Mouse (Mus musculus): ENCODE results near the gene Twf2. TPM values are rescaled to one million over a fixed set of nuclear protein-coding genes. Genes with fewer than 3 reads are reported as not detected.
"Not testable (repeated sequence)": the region's sequence is repeated elsewhere in the genome, so short reads cannot be mapped to it uniquely, and the experiment has no call there.

Twf2 gene
- 10 to 100 TPM; 34.4 to 38.2 TPM for total RNA-seq (2021)

DNA sequence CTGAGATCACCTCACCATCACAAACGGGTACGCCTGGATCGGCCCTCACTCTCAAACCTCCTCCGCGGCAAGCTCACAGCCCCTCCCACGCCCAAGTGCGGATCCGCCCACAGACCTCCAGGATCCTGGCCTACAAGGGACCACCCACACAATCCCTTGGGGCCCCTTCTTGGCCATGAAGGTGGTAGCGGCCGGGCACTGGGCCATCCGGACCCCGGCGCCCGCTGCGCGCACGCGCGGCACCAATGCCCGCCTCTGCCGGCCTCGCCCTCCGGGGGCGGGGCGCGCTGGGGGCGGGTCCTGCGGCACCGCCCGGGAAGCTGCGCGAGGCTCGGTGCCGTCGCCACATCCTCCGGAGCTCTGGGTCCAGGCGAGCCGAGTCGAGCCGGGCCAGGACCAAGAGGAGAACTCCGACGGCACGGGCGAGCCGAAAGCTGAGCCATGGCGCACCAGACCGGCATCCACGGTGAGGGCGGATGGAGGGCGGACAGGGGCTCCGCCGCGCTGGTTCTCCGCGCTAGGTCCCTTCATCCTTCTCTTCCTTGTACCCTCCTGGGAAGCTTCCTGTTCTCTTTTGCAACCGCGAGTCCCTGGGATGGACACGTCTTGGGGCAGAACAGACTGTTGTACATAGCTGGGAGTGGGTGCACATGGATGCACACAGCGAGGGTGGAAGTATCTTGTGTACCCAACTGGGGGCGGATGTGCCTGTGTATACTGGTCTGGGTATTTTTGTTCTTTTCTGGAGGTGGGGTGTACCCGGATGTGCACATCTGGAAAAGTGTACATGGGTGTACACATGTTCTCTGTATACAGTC lies at the start of gene Twf2:
TSS of gene Twf2 (plus strand) at position 290 of the 818 bp plus-strand sequence.
- peak; percentile 94 for DNase-seq
- intact Hi-C loops (cut with DNase I) = no loop called here

DNA sequence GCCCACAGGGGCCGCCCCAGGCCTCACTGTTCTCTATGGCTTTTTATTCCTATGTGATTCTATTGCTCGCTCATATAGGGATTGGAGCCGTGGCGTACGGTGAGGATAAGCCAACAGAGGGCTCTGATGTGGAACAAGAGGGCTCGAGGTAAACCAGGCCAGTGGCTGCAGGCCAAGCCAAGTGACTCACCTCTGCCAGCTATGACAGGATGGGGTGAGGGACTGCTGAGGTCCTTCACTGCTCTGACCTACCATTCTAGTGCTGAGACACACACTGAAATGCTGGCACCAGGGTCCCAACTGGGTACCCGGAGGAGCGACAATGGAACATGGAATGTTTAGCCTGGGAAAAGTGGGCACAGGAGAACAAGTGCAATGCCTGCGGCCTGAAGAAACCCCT lies 48.8 kb upstream of the Twf2 start:
- intact Hi-C loops (cut with DNase I) = no loop called here
- DNase-seq = no peak

DNA sequence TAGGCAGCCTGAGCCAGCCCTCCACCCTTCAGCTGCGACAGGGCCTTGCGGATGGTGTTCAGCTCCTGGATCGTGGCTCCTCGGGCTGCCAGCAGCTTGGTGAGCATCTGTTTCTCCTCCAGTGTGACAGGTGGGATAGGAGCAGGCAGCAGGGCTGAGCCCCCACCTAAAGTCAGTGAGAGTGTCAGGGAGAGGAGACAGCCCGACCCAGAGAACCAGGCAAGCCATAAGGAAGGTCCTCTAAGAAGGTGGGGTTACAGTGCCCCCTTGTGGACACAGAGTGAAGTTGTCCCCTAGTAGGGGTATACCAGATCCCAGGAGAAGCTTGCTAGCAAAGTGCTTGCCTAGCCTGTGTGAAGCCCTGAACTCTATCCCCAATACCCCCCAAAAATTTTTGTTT lies 46.5 kb upstream of the Twf2 start:
- peak; percentile 83 for DNase-seq
- intact Hi-C loops (cut with DNase I) = no loop called here

DNA sequence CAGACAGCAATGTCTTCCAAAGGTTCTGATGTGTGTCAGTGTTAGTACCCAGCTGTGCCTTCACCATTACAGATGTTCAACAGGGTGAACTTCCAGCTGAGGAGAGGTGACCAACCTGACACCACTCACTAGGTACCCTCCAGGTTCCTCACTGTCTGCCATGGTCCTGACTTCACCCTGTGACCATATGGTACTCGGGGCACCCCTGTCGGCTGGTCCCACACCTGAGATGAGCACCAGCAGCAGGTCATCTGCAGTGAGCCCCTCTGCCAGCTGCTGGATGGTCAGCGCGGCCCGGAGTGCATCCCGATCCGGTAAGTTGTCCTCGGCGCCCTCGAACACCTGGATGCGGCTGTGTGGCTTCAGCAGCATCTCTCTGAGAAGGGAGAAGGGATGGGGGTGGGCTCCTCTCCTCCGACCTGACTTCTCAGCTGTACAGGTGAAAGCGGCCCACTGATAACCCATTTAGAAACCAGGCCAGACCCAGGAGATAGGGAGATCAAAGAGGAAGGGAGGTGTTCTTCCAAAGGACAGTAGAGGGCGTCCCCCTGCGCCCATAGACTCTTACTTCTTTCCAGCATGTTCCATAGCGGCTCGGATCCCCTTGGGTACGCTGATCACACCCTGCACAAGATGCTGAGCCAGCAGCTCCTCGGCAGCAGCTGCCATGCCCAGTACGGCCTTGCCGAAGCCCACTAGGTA lies 45.8 kb upstream of the Twf2 start:
- no peak for DNase-seq
- intact Hi-C loops (cut with DNase I) = no loop called here

DNA sequence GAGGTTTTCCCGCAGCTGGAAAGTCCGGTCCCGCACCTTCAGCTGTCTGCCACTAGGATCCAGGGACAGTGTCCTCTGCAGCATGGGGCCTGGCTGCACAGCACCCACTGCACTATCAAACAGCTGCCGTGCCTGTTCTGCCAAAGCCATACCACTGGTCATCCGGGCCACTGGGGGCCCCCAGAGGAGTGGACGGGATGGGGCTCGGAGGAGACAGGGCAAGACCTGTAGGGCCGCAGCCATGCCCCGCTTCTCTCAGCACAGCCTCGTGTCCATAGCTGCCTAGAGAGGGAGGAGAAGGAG lies 45.3 kb upstream of the Twf2 start:
- DNase-seq = no peak
- intact Hi-C loops (cut with DNase I) = no loop called here

DNA sequence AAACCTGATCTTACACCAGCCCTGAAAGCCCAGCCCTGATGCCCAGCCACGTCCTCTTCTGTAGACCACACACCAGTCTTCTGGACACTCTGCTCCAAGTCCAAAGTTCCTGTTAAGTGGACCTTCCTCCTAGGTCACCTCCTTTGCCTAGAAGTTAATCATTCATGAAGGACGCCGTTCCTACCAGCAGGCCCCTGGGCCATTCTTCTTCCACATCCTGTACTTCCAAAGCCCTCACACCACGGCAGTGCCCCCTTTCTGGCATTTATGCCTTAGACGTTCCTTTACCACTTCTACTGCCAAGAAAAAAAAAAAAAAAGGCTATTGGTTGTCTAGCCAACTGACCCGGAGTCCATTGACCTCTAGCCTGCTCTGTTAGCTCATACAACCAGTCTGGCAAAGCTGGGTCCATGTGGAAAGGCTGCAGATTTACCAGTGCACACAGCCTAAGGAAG lies 44.8 kb upstream of the Twf2 start, which contains the start of gene Glyctk:
TSS of gene Glyctk (minus strand) at position 102 of the 455 bp plus-strand sequence.
- intact Hi-C loops (cut with DNase I) = no loop called here
- DNase-seq = no peak

DNA sequence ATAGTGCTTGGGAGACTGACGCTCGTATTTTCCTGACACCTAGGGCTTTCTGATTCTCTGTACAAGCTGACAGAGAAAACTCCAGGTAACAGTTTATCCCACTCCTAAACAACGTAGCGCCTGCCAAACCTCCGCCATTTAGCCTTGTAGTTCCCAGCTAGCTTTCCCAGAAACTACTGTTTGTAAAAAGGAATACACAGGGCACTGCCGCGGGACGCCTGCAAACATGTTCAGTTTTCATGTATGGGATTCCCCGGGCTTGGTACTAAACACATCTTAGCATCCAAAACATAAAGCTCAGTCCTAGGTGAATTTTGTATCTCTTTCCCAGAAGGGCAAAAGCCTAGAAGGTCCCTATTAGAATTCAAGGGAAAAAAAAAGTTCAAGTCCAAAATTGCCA lies 43.7 kb upstream of the Twf2 start:
- no peak for DNase-seq
- intact Hi-C loops (cut with DNase I) = no loop called here

DNA sequence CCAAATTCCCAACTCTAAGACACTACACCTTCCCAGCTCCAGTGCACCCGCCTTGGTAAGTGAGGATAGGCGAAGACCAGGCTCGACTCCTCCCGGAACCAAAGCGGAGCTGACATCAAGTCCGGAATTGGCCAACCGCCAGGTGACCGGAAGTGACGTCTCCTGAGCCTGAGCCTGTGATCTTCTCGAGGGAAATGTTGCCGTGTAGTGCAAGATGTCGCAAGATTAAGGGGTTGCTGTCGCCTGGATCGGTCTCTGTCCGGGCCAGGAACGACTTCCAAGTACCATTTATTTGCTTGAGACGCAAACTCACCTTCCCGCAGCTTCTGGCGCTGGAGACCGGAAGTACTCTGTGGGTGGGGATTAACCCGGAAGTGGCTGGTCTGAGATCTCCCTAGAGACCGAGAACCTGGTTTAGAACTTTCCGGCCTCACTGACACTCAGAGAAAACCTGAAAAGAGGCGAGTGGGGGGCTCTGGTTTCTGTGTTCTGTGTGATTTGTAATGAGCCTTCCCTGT lies 43.1 kb upstream of the Twf2 start:
- peak; percentile 98 for DNase-seq
- intact Hi-C loops (cut with DNase I) = no loop called here

DNA sequence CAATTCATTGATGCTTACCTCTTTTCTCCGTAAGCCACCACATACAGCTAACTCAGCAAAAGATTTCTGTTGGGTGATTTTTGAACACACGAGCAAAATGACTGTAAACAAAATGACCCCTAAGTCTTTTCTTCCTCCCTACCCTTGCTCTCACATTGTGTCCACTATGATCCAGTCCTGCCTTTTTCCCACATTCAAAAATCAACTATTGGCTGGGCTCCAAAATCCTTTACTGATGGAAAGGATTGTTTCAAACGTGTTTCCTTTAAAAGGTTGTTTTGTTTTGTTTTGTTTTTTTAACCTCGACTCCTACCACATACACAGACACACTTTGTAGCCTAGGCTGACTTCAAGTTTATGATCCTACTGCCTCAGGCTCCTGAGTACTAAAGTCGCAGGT lies 42.5 kb upstream of the Twf2 start:
- intact Hi-C loops (cut with DNase I) = no loop called here
- no peak for DNase-seq

DNA sequence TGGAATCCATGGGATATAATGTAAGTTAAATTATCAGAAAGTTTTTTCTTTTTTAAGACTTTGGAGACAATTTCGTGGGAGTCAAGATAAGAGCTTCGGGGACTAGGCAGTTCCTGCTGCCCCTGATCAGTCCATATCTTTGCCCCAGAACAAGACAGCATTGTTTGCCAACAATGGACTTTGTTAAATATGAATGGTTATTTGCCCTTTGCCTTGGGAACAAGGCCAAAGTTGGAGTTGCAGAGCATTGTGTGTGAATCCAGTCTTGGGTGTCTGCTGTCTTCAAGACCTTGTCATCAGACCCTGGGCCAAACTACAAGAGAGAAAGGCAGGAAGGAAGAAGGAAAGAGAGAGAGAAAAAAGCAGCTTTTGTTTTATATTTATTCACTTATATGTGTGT lies 36.2 kb upstream of the Twf2 start:
- DNase-seq = no peak
- intact Hi-C loops (cut with DNase I) = no loop called here

DNA sequence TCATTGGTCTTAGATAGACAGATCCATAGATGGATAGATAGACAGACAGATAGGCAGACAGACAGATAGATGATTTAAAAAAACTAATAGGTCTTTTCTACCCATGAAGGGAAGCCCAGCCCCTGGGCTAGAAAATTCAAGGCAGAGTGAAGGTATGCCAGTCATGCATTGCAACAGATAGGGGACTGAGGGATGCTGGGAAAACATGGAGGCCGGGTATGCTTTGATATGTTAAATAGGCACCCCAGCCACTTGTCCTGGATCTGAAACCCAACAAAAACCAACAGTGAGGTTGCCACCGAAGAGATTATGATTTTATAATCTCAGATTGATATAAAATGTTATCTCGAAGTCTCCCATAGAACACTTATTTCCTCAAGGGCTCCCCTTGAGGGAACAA lies 35.7 kb upstream of the Twf2 start:
- intact Hi-C loops (cut with DNase I) = no loop called here

DNA sequence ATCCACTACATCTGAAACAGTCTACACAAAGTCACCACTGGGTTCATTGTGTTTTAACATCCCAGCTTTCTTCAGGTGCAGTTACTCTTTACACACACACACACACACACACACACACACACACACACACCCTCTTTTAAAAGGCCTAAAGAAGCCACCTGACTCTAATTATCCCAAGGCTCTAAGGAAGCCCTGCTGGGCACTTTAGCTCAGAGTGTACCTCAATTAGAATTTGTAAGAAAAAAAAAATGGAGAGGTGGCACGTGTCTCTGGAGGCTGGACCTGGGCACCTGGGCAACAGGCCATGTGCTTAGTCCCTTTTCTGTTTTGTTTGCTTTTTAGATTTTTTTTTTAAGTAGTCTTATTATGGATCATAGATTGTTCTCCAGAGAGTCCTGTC lies 35.2 kb upstream of the Twf2 start:
- no peak for DNase-seq
- intact Hi-C loops (cut with DNase I) = no loop called here

More for the DNA sequence above, 35.7 kb upstream of the Twf2 start:
- DNase-seq = no peak

DNA sequence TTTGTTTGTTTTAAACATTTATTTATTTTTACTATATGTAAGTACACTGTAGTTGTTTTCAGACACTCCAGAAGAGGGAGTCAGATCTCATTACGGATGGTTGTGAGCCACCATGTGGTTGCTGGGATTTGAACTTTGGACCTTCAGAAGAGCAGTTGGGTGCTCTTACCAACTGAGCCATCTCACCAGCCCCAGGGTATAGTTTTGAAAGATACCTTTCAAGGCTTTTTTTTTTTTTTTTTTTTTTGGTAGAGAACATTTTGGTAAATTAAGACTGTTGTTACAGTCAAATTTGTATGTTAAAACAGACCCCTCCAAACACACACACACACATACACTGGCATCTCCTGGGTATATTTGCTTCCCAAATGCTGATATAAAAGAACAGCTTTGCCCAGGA lies 33.9 kb upstream of the Twf2 start:
- DNase-seq = not testable (repeated sequence)

DNA sequence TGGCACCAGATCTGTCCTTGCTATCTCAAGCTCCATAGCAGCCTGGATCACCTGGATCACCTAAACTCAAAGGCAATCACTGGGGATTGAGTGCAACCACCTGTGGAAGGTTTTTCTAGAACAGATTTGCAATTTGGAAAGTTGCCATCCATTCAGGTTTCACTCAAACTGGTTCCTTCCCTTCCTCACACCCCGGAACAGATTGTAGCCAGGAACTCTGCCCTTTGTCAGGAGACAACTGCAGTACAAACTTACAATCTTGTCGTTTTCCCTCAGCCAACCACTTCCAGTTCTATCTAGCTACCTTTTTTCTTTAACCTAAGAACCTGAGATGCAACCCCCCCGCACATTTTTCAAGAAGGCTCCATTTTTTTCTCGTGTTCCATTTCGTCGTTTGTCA lies 33.0 kb upstream of the Twf2 start:
- intact Hi-C loops (cut with DNase I) = no loop called here
- no peak for DNase-seq

More for the DNA sequence above, 33.9 kb upstream of the Twf2 start:
- intact Hi-C loops (cut with DNase I) = not testable (repeated sequence)

DNA sequence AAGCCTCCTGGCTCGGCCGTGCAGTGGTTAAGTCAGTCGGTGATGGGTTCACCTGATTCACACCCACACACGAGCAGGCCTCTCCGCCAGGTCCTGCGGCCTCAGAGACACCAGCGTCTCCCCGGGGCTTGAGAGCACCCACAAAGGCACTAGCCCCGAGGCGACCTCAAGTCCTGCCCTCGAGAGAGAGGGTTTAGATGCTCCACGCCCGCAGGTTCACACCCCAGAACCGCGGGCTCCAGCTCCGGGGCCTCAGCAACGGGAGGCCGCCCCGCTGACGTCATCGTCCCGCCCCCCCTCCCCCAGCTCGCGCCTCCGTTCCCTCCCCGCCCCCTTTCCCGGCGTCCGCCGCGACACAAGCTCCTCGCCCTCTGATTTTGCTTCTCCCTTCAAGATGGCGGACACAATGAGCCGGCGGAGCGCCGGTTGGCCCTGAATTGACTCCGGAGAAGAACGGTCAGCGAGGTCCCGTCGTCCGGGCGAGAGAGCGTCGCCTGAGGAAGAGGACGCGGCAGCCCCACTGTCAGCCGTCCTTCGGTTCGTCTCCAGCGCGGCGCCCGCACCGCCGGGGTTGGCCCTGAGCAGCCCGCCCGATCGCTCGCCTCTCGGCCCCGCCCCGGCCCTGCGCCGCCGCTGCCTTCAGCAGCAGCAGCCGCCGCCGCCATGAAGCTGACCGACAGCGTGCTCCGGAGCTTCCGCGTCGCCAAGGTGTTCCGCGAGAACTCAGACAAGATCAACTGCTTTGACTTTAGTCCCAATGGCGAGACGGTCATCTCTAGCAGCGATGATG lies 32.2 kb upstream of the Twf2 start, which contains the start of gene Wdr82:
TSS of gene Wdr82 (plus strand) at position 373 of the 790 bp plus-strand sequence.
- peak; percentile 93 for DNase-seq
- intact Hi-C loops (cut with DNase I) = no loop called here

DNA sequence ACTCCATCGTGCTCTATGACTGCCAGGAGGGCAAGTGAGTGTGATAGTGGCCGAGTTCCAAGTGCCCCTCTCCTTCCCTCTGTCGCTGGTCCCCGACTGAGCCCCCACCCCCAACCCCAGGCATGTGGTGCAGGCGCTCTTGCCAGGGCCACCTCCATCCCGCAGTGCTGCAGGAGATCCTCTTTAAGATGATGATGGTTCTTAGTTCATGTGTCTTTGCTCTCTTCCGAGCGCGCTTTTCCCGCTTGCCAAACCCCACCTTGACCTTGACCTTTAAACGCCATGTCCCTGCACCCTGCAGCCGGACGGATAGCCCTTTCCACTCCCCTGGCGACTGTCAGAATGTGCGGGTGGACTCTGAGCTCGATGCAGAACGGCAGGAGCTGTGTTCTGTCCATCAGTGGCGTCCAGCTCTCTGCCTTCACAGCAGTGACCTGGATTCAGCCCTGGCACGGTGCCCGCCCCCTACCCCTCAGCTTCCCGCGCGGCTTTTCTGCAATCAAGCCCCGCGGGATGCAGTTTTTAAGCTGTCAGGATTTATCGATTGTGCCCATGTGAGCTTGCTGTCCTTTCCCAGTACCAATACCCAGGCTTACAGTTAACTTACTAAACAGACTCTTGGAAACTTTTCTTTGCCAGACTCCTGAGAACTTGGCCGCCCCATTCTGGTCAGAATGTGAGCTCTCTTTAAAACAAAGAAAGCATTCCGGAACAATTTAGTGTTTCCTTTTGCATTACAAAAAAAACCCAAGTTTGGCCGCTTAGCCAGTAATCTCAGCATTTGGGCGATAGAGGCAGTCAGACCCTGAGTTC lies 31.4 kb upstream of the Twf2 start:
- DNase-seq = peak; percentile 81
- intact Hi-C loops (cut with DNase I) = no loop called here

DNA sequence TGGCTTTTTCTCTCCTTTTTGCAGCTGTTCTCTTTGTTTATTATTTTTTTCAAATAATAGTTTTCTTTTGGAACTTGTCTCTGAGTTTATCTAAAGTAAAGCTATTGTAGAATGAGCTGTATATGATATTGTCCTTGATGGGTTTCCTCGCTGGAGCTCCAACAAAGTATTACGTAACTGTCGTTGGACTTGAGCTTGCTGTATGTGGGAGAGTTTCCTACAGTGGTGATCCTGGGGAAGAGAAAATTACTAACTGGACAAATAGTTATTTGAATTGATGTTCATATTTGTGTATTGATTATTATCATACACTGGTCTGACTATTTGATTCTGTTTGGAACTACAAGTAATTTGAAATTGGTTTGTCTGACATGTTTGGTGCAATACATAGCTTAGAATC lies 30.4 kb upstream of the Twf2 start:
- DNase-seq = no peak
- intact Hi-C loops (cut with DNase I) = no loop called here

DNA sequence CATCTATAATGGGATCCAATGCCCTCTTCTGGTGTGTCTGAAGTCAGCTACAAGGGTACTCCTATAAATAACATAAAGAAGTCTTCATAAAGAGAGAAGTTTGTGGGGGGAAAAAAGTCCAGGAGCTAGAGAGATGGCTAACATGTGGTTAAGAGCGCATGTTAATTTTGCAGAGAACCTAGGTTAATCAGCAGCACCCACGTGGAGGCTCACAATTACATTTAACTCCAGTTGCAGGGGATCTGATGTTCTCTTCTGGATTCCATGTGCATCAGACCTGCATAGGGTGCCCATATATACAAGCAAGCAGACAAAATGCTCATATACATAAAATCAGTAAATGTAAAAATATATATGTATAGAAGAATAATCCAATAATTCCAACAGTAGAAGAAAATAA lies 29.5 kb upstream of the Twf2 start:
- intact Hi-C loops (cut with DNase I) = no loop called here
- DNase-seq = no peak

DNA sequence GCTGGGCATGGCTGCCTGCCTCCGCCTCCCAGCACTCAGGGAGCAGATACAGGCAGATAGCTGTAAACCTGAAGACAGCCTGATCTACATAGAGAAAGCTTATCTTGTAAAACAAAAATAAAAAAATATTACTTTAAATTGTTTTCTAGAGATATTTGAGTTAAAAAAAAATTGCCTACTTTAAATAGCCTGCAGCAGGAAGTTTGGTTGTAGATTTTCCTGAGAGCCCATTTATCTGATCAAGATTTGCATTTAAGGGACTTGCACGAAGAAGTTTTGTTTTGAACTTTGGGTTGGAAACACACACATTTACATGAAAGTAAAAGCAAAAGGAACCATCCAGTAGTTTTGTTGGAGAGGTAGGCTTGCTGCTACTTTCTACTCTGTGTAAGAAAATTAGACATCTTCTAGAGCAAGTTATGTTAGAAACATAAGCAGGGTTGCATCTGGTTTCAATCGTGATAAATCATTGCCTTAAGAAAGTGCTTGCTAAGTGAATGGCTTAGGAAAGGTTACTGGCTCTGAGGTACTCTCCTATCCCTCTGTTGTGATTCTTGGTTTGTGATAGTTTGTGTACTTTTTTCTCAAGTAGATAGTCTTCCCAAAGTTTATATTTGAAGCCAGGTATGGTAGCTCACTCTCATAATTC lies 27.2 kb upstream of the Twf2 start:
- no peak for DNase-seq
- intact Hi-C loops (cut with DNase I) = no loop called here

DNA sequence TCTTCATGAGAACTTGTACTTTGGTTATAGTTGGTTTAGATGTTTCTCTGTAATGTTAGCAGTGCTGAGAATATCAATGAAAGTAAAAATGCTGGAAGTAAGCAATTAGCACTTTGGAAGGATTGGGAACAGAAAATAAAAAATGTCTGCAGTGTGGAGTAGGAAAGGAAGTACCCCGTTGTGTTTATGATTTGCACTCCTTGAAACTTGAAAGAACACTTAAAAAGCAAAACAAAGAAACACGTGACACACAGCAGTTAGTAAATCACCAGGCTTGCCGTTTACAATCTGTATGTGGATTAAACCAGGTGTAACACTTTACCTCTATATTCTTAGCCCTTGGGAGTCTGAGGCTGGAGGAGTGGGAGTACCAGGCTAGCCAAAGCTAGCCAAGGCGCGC lies 26.1 kb upstream of the Twf2 start:
- no peak for DNase-seq
- intact Hi-C loops (cut with DNase I) = no loop called here
